Mouse (Mus musculus) adrenal gland, adult (tissue): ENCODE results near the gene Slc6a17.

Experiments
- DNase-seq, 2 experiments: peaks; one replicate each; pipeline ENCODE4 v3.0.0; 2022 to 2023; ENCODE audit warnings: low spot score in 1 of 2; ENCODE audit not compliant: inconsistent age in 2 of 2

The Slc6a17 gene

GRCm38 (mm10) chr3:107528401-107529118 lies 10.7 kb upstream of the Slc6a17 start:
- DNase-seq, result peak; percentile 39 to 41

DNA sequence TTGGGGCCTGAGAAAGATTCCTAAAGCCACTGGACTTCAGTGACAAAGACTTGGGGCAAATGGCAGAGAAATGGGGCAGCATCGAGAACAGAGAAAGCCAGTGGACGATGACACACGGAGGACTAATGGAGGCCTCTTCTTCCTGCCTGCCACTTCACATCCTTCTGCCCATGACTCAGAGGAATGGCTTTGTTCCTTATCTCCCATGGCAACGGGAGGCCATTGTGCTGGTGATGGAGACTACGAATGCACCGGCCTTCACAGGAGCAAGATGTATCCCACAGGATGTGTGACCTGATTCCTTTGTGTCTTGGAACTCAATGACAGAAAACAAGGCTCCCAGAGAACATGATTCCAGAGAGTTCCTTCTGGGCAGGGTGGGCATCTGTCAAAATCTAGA lies 6.7 kb upstream of the Slc6a17 start:
- no peak for DNase-seq

GRCm38 (mm10) chr3:107520931-107521330 lies 3.1 kb upstream of the Slc6a17 start:
- DNase-seq, result no peak

GRCm38 (mm10) chr3:107516776-107517630 lies 815 bp downstream of the Slc6a17 start:
- peak; percentile 30 to 45 for DNase-seq

DNA sequence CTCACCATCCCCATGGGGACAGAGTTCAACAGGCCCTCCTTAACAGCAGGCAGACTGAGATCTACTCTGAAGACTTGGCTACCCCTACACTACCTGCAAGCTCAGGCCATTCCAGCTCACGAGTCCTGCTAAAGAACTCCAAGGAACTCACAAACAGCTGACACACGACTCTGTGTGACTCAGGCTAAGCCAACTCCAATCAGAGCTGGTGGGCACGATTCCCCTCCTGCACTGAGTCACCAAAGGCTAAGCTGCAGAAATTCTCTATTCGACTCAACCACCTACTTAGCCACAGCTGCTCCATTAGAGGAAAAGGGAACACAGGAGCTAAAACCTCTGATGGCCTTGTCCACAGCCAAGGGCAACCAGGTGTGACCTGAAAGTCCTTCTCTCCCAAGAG lies 1.8 kb downstream of the Slc6a17 start:
- DNase-seq, result peak in 1 of 2 experiments; percentile 16

- no peak for DNase-seq
Observed at GRCm38 (mm10) chr3:107511416-107511815, 6.4 kb downstream of the Slc6a17 start.

DNA sequence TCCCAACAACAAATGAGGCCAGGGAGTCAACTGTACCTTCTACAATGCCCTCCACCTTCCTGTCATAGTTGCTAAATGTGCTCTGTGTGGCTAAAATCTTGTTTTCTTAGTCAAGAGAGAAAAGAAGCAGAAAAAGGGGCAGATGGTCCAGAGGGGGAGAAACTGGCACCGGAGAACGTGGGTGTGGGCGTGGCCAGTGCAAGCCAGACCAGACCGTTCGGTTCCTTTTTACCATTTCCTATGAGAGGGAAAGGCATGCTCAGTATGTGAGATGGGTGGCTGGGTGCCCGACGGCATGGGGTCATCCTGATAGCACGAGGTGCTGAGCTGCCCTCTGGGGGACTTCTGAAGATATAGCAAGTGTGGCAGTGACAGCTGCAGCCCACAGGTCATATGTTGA lies 9.1 kb downstream of the Slc6a17 start:
- DNase-seq, result no peak

DNA sequence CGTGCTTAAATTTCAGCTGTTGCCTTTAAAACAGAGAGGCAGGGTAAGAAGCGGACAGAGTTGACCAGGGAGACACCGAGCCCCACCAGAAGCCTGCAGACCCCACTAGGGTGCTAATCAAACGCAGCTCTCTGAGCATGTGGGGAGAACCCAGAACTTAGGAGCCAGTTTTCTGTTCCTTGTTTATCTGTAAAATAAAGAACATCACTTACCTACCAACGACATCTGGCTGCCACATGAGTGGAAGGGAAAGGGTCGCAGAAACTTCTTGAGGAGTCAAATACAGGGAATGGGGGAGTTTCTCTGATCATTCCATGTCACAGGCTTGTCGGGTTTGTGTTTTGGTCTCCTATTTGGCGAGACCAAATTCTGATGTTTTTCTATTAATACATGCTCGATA lies 9.9 kb downstream of the Slc6a17 start:
- no peak for DNase-seq

- DNase-seq, result no peak
Observed at GRCm38 (mm10) chr3:107506531-107506930, 11.3 kb downstream of the Slc6a17 start.

GRCm38 (mm10) chr3:107505464-107506367 lies 12.1 kb downstream of the Slc6a17 start:
- DNase-seq, result no peak

GRCm38 (mm10) chr3:107504542-107504941 lies 13.3 kb downstream of the Slc6a17 start:
- DNase-seq, result no peak

DNA sequence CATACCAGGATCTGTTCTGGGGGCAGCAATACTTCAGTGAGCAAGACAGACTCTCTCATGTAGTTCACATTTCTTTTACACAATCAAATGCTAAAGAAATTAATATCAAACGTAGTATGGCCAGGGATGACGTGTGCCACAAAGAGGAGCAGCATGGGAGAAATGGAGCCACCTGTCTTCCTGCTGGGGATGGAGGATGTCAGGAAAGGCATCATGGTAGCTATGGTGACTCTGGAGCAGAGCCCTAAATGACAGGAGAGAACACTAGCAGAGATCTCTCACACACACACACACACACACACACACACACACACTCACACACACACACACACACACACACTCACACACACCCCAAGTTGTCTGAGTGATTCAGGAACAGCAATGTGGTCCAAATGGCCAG lies 14.1 kb downstream of the Slc6a17 start:
- DNase-seq, result no peak

GRCm38 (mm10) chr3:107501702-107502151 lies 16.1 kb downstream of the Slc6a17 start:
- peak; percentile 68 to 79 for DNase-seq

DNA sequence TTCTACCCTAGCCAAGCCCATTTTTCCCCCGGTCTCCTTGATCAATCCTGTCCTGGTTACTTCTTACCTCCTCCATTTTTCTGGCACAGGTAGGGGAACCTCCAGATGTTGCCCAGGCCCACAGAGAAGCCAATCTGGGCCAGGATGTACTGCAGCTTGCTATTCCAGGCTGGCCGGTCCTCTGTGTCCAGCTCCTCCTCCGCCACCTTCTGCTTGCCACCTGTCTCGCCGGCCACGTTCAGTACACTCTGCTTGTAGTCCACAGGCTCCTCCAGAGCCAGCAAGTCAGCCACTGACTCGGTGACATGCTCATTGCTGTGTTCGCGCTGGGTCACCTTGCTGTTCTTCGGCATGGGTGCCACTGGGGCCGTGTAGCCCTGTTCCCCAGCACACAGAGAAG lies 17.5 kb downstream of the Slc6a17 start:
- DNase-seq, result no peak

DNA sequence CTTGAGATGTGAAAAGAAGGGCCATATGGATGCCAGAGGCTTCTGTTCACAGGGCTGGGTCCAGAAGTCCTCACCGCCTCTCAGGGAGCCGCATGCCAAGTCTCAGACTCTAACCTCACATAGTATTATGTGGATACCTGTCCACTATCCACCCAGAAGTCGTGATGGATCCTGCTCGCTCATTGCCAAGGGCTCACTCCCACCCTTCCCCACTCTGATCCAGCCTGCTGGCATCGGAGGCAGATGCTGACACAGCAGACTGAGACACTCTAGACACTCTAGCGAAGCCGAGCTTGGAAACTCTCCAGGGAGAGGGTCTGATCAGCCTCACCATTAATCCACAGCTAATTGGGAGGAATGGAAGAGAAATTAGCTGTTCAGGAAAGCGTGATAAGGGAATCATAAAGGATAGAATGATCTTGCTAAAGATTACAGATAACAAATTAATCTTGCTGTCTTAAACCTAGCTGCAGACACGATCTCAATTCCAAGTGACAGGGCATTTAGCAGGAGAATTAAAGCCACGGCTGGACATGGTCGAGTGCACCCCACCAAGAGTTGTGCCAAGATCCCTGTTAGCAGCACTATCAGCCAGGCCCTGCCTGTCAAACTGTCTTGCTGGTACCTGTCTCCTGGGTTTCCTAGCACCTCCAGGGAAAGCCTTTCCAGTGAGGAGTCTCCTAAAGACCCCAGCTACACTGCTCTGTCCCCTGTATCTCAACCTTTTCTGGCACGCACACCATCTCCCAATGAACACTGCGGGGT lies 21.6 kb downstream of the Slc6a17 start:
- DNase-seq, result no peak

- no peak for DNase-seq
Observed at GRCm38 (mm10) chr3:107495524-107495923, 22.3 kb downstream of the Slc6a17 start.

- DNase-seq, result no peak
Observed at GRCm38 (mm10) chr3:107491459-107491858, 26.4 kb downstream of the Slc6a17 start.

DNA sequence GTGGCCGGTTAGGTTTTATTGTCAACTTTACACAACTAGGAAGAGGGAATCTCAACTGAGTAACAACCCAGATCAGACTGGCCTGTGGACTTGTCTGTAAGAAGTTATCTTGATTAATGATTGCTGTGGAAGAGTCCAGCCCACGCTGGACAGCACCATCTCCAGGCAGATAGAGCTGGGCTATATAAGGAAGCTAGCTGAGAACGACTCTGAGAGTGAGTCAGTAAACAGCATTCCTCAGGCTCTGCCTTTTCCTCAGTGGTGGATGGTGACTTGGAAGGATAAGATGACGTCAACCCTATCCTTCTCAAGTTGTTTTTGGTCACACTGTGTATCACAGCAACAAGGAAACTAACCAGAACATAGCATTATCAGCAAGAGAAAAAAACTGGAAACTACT lies 29.2 kb downstream of the Slc6a17 start:
- DNase-seq, result no peak

DNA sequence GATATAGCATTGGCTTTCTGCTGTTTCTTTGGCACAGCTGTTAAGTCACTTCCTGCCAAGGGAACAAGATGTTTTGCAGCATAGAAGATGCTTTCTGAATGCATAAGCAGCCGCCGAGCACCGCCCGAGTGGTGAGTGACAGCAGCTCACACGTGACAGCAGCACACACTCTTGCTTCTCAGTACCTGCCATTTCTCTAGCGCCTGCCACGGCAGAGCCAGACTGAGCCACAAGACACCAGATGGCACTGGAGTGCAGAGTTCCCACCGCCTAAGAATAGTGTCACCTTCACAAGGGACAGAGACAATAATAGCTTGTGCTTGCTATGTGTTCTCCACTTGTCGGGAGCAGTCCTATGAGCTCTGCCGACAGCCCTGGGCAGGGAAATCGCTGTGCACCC lies 34.5 kb downstream of the Slc6a17 start:
- DNase-seq, result peak in 1 of 2 experiments; percentile 27

- no peak for DNase-seq
Observed at GRCm38 (mm10) chr3:107480660-107481059, 37.2 kb downstream of the Slc6a17 start.
